Mouse (Mus musculus): ENCODE measurements around the gene Tor2a.

The Tor2a gene

GRCm38 (mm10) chr2:32758503-32758902 is 1.5 kb downstream of the Tor2a start:
- in situ Hi-C loops (cut with MboI; ENCODE audit: low sequenced_read_pairs), result no loop called here

- in situ Hi-C loops (cut with MboI; ENCODE audit: low sequenced_read_pairs), result no loop called here
These were observed 2.0 kb downstream of the Tor2a start for GRCm38 (mm10) chr2:32759001-32759400.

- in situ Hi-C loops (cut with MboI; ENCODE audit: low sequenced_read_pairs), result no loop called here
These were observed 4.3 kb downstream of the Tor2a start for GRCm38 (mm10) chr2:32761361-32761760.

GRCm38 (mm10) chr2:32761859-32762258 is 4.8 kb downstream of the Tor2a start:
- in situ Hi-C loops (cut with MboI; ENCODE audit: low sequenced_read_pairs), result no loop called here

- in situ Hi-C loops (cut with MboI; ENCODE audit: low sequenced_read_pairs), result no loop called here
These were observed 6.3 kb downstream of the Tor2a start for GRCm38 (mm10) chr2:32763353-32763752.

GRCm38 (mm10) chr2:32767241-32767640 is 10.2 kb downstream of the Tor2a start:
- in situ Hi-C loops (cut with MboI; ENCODE audit: low sequenced_read_pairs), result no loop called here

- in situ Hi-C loops (cut with MboI; ENCODE audit: low sequenced_read_pairs), result no loop called here
These were observed 11.7 kb downstream of the Tor2a start for GRCm38 (mm10) chr2:32768661-32769285.

GRCm38 (mm10) chr2:32769327-32770085 is 12.5 kb downstream of the Tor2a start:
- in situ Hi-C loops (cut with MboI; ENCODE audit: low sequenced_read_pairs), result no loop called here

- in situ Hi-C loops (cut with MboI; ENCODE audit: low sequenced_read_pairs), result no loop called here
These were observed 14.9 kb downstream of the Tor2a start for GRCm38 (mm10) chr2:32771886-32772285.

- in situ Hi-C loops (cut with MboI; ENCODE audit: low sequenced_read_pairs), result no loop called here
These were observed 15.7 kb downstream of the Tor2a start for GRCm38 (mm10) chr2:32772626-32773279.

GRCm38 (mm10) chr2:32775359-32776074 is 18.5 kb downstream of the Tor2a start, which contains the start of the genes Ttc16 and Ptrh1:
TSS of gene Ttc16 (minus strand) at chr2:32775633.
TSS of gene Ptrh1 (plus strand) at chr2:32775786.
- in situ Hi-C loops (cut with MboI; ENCODE audit: low sequenced_read_pairs), result no loop called here

GRCm38 (mm10) chr2:32776192-32776591 is 19.2 kb downstream of the Tor2a start:
- in situ Hi-C loops (cut with MboI; ENCODE audit: low sequenced_read_pairs), result no loop called here

GRCm38 (mm10) chr2:32778081-32778480 is 21.0 kb downstream of the Tor2a start:
- in situ Hi-C loops (cut with MboI; ENCODE audit: low sequenced_read_pairs), result no loop called here

- in situ Hi-C loops (cut with MboI; ENCODE audit: low sequenced_read_pairs), result no loop called here
These were observed 22.1 kb downstream of the Tor2a start for GRCm38 (mm10) chr2:32779131-32779530.

GRCm38 (mm10) chr2:32779714-32780113 is 22.7 kb downstream of the Tor2a start:
- in situ Hi-C loops (cut with MboI; ENCODE audit: low sequenced_read_pairs), result loop anchor here (10.0 kb wide), 1 partner anchor 75 kb away; no protein-coding TSS in a partner anchor

GRCm38 (mm10) chr2:32781710-32782109 is 24.7 kb downstream of the Tor2a start:
- in situ Hi-C loops (cut with MboI; ENCODE audit: low sequenced_read_pairs), result loop anchor here (10.0 kb wide), 1 partner anchor 73 kb away; no protein-coding TSS in a partner anchor

GRCm38 (mm10) chr2:32784048-32784681 is 27.1 kb downstream of the Tor2a start, which contains the start of gene Cfap157:
TSS of gene Cfap157 (minus strand) at chr2:32784428.
- in situ Hi-C loops (cut with MboI; ENCODE audit: low sequenced_read_pairs), result loop anchor here (10.0 kb wide), 1 partner anchor 71 kb away; no protein-coding TSS in a partner anchor

GRCm38 (mm10) chr2:32787176-32787575 is 30.1 kb downstream of the Tor2a start:
- in situ Hi-C loops (cut with MboI; ENCODE audit: low sequenced_read_pairs), result loop anchor here (10.0 kb wide), 1 partner anchor 68 kb away; no protein-coding TSS in a partner anchor

- in situ Hi-C loops (cut with MboI; ENCODE audit: low sequenced_read_pairs), result loop anchor here (10.0 kb wide), 1 partner anchor 66 kb away; no protein-coding TSS in a partner anchor
These were observed 31.5 kb downstream of the Tor2a start for GRCm38 (mm10) chr2:32788581-32788980.

- in situ Hi-C loops (cut with MboI; ENCODE audit: low sequenced_read_pairs), result no loop called here
These were observed 34.3 kb downstream of the Tor2a start for GRCm38 (mm10) chr2:32791297-32791696.

All from CH12F3 (cell line).